Mouse (Mus musculus) stomach, postnatal 0 days (tissue): ENCODE data around the gene Vdac1.

Source experiments
- CTCF ChIP-seq: IDR thresholded peaks from 2 replicates; pipeline ENCODE4 v1.5.1; 2016; ENCODE audit warnings: antibody characterized with exemption, low read depth, mild to moderate bottlenecking, moderate library complexity
- EP300 ChIP-seq: optimal IDR thresholded peaks from 2 replicates; pipeline ENCODE3; 2016; ENCODE audit warnings: antibody characterized with exemption

- TF ChIP-seq CTCF = no peak
- no peak for TF ChIP-seq EP300
These were observed 40.8 kb downstream of the Vdac1 start for GRCm38 (mm10) chr11:52401476-52401875.
